Mouse (Mus musculus): ENCODE measurements around the gene Lamtor1. TPM values are rescaled to one million over a fixed set of nuclear protein-coding genes. Genes with fewer than 3 reads are reported as not detected.
"Not testable (repeated sequence)": the region's sequence is repeated elsewhere in the genome, so short reads cannot be mapped to it uniquely, and the experiment has no call there.

The Lamtor1 gene
- polyA plus RNA-seq, 1 experiment from 2014 or later, result 166 TPM

DNA sequence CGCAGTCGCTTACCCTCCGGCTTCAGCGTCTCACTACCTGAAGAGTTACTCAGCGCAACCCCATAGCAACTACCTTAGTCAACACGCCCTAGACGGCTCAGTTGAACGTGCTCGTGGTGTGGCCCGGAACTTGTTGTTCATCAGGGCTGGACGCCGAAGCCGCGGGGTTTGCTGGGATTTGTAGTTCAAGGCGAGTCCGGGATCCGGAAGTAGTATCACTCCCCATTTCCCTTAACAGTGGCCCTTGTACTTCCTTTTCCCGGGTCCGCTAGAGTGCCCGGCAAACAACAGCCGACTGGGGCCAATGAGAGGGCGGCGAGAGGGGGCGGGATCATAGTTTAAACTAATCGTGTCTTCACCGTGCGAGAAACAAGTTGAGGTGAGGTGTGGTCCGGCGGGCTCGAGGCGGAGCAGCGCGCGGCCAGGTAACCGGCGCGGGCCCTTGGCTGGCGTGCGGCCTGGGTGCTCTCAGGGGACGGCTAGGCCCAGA is 28.1 kb downstream of the Lamtor1 start, which contains the start of the genes Lrrc51 and Numa1:
TSS of gene Lrrc51 (minus strand) at position 145 of the 490 bp plus-strand sequence.
TSS of gene Numa1 (plus strand) at position 361 of the 490 bp plus-strand sequence.
- H3K9me3 ChIP-seq (replicated peaks), result no peaks in the 10 kb centered on the region
- H3K4me1 ChIP-seq, result peaks cover 20% of the 10 kb centered on the region; the same call in 1 of the 2 replicates
- no peaks in the 10 kb centered on the region for H3K36me3 ChIP-seq
- peak within 1 kb of the TSS; percentile 82 for H3K9ac ChIP-seq
- peak within 1 kb of the TSS; percentile 64 for H3K4me2 ChIP-seq (replicated peaks)
- peak within 1 kb of the TSS; percentile 88 for H3K27ac ChIP-seq (replicated peaks)
- H3K27me3 ChIP-seq, result no peaks in the 10 kb centered on the region
- peak within 1 kb of the TSS; percentile 91 for H3K4me3 ChIP-seq (replicated peaks)
- WGBS, result under 1% methylated on average over 40 of the region's 40 CpGs
- ATAC-seq (ENCODE audit: insufficient number of reproducible peaks, low FRiP score, low TSS enrichment, low read depth), result peak; percentile 97

DNA sequence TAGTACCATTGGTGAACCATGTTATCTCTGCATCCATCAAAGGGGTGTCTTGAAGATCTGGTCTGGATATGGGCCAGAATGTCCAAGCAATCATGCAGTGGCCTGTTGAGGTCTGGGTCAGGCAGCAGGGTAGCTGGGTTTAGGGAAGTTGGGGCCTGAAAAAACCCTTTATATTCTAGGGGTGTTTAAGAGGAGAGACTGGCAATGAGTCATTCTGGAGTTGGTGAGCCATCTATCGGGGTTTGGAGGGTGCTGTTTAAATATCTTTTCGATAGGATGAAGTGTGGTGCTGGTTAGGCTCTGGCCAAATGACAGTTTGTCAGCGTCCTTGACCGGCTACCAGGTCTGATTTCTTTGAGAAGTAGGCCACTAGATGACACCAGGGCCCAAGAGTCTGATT is 30.3 kb downstream of the Lamtor1 start:
- H3K4me3 ChIP-seq (replicated peaks), result no peak overlapping the region
- WGBS, result 91% methylated on average over 4 of the region's 4 CpGs
- no peak overlapping the region for H3K9ac ChIP-seq
- H3K4me2 ChIP-seq (replicated peaks), result no peak overlapping the region
- no peak for ATAC-seq (ENCODE audit: insufficient number of reproducible peaks, low FRiP score, low TSS enrichment, low read depth)
- no peaks in the 10 kb centered on the region for H3K9me3 ChIP-seq (replicated peaks)
- peaks cover 20% of the 10 kb centered on the region; the same call in 1 of the 2 replicates for H3K4me1 ChIP-seq
- no peaks in the 10 kb centered on the region for H3K36me3 ChIP-seq
- no peaks in the 10 kb centered on the region for H3K27me3 ChIP-seq
- H3K27ac ChIP-seq (replicated peaks), result no peak overlapping the region

DNA sequence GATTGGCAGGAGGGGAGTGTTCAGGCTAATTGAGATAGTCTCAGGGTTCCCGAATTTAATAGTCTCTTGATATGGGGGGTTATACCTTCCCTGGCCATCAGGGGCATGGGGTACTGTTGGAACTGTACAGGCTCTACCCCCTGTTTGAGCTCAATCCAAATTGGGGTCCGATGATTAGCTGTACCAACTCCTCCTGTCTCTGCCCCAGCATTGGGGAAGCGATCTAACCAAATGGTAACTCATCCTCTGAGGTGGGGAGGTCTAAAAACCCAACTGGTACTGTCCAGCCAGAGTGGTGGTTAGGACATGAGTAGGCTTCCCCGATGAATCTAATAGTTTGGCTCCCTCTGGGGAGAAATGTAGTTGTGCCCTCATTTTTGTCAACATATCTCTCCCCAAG is 31.3 kb downstream of the Lamtor1 start:
- no peak overlapping the region for H3K27ac ChIP-seq (replicated peaks)
- no peaks in the 10 kb centered on the region for H3K9me3 ChIP-seq (replicated peaks)
- ATAC-seq (ENCODE audit: insufficient number of reproducible peaks, low FRiP score, low TSS enrichment, low read depth), result no peak
- H3K4me3 ChIP-seq (replicated peaks), result no peak overlapping the region
- H3K9ac ChIP-seq, result no peak overlapping the region
- H3K27me3 ChIP-seq, result no peaks in the 10 kb centered on the region
- peaks cover 20% of the 10 kb centered on the region; the same call in 1 of the 2 replicates for H3K4me1 ChIP-seq
- no peaks in the 10 kb centered on the region for H3K36me3 ChIP-seq
- no peak overlapping the region for H3K4me2 ChIP-seq (replicated peaks)
- 95% methylated on average over 4 of the region's 4 CpGs for WGBS

DNA sequence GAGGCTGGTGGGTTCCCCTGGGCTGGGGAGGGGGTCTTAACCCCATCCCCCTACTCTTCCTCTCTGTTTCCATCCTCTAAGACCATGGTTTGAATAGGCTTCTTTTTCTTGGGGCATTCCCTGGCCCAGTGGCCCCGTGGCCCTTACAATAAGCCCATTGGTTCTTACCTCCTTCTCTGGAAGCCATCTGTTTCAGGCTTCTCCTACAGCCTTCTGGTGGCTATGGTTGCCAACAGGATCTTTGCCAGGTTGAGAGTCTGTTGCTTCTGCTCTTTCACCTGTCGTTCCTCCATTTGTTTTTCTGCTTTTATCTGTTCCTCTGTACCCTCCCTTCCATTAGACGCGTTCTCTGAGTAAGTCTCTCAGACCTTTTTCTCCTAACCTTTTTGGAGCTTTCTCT is 31.9 kb downstream of the Lamtor1 start:
- Histone ChIP-seq H3K27me3 (no peaks in the 10 kb centered on the region), H3K9me3 (replicated peaks) (no peaks in the 10 kb centered on the region), H3K36me3 (no peaks in the 10 kb centered on the region), H3K27ac (replicated peaks) (no peak overlapping the region), H3K4me3 (replicated peaks) (no peak overlapping the region), H3K4me1 (peaks cover 18% of the 10 kb centered on the region; the same call in 1 of the 2 replicates), H3K4me2 (replicated peaks) (no peak overlapping the region), H3K9ac (no peak overlapping the region)
- 91% methylated on average over 4 of the region's 4 CpGs for WGBS
- ATAC-seq (ENCODE audit: insufficient number of reproducible peaks, low FRiP score, low TSS enrichment, low read depth), result no peak

DNA sequence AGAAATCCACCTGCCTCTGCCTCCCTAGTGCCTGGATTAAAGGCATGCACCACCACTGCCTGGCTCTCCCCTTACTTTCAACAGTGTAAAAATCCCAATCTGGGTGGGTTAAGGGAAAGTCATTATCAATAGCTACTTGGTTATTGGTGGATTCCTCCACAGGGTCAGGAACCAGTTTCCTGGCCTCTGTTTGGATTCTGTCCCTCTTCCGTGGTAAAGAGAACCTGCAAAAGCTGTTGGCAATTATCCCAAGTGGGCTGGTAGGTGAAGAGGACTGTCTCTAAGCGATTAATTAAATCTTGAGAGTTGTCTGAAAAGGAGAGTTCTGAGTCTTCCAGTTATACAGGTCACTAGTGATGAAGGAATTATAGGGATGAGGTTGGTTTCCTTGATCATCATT is 32.6 kb downstream of the Lamtor1 start:
- Histone ChIP-seq H3K4me1 (peaks cover 15% of the 10 kb centered on the region; the same call in 1 of the 2 replicates), H3K9me3 (replicated peaks) (no peaks in the 10 kb centered on the region), H3K36me3 (no peaks in the 10 kb centered on the region), H3K4me2 (replicated peaks) (no peak overlapping the region), H3K9ac (no peak overlapping the region), H3K27ac (replicated peaks) (no peak overlapping the region), H3K27me3 (no peaks in the 10 kb centered on the region), H3K4me3 (replicated peaks) (no peak overlapping the region)
- 73% methylated on average over 2 of the region's 2 CpGs for WGBS
- no peak for ATAC-seq (ENCODE audit: insufficient number of reproducible peaks, low FRiP score, low TSS enrichment, low read depth)

DNA sequence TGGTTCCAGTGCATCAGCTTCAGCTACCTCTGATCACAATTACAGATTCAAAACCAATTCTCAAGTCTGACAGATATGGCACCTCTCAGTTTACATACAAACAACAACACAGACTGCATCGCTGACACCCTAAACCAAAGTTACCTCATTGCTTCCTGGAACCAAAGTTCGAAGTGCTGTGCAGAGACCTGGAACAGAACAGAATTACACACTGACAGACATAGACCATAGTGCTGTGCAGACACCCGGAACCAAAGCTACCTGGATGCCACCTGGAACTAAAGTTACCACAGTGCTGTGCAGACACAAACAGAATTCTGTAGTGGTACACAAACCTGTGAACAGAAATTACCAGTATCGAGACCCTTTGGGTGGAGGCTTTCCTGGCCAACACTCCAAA is 34.1 kb downstream of the Lamtor1 start:
- Histone ChIP-seq H3K9me3 (replicated peaks) (no peaks in the 10 kb centered on the region), H3K27me3 (no peaks in the 10 kb centered on the region), H3K4me2 (replicated peaks) (no peak overlapping the region), H3K4me1 (peaks cover 12% of the 10 kb centered on the region; the same call in 1 of the 2 replicates), H3K4me3 (replicated peaks) (no peak overlapping the region), H3K9ac (no peak overlapping the region), H3K27ac (replicated peaks) (no peak overlapping the region), H3K36me3 (no peaks in the 10 kb centered on the region)
- ATAC-seq (ENCODE audit: insufficient number of reproducible peaks, low FRiP score, low TSS enrichment, low read depth), result no peak
- WGBS, result 87% methylated on average over 4 of the region's 4 CpGs

DNA sequence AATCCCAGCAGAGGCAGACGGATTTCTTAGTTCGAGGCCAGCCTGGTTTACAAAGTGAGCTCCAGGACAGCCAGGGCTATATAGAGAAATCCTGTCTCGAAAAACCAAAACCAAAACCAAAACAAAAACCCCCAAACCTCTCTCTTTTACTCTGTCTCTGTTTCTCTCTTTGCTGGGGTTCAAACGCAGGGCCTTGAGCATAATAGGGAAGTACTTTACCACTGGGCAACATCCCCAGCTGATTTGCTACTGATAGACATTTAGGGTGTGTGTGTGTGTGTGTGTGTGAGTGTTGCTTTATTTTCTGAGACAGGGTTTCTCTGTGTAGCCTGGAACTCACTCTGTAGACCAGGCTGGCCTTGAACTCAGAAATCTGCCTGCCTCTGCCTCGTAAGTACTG is 43.3 kb downstream of the Lamtor1 start:
- H3K27me3 ChIP-seq; H3K36me3 ChIP-seq; H3K4me3 ChIP-seq (replicated peaks); H3K9me3 ChIP-seq (replicated peaks); H3K4me1 ChIP-seq; H3K27ac ChIP-seq (replicated peaks); ATAC-seq (ENCODE audit: insufficient number of reproducible peaks, low FRiP score, low TSS enrichment, low read depth); H3K9ac ChIP-seq; H3K4me2 ChIP-seq (replicated peaks): not testable (repeated sequence)
- 89% methylated on average over 5 of the region's 5 CpGs for WGBS

DNA sequence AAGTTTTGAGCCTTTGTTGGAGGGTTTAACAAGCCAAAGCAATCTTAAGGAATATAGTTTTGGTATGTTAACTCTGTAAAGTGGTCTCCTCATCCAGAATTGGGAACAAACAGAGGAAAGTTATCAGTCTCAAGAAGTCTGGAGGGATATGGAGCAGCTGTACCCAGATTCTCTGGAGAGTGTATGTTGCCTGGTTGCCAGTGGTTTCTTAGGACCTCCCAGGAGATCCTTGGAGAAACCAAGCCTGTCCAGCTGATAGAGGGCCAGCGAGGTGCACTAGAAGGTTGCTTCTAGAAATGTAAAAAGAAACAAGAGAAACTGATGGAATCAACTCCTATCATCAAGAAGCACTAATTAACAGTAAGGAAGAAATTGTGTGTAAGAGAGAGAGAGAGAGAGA is 45.9 kb downstream of the Lamtor1 start:
- ATAC-seq (ENCODE audit: insufficient number of reproducible peaks, low FRiP score, low TSS enrichment, low read depth), result no peak
- H3K4me1 ChIP-seq, result no peaks in the 10 kb centered on the region
- H3K4me3 ChIP-seq (replicated peaks), result no peak overlapping the region
- no peak overlapping the region for H3K4me2 ChIP-seq (replicated peaks)
- H3K36me3 ChIP-seq, result no peaks in the 10 kb centered on the region
- 71% methylated on average over 1 of the region's 1 CpGs for WGBS
- H3K9ac ChIP-seq, result no peak overlapping the region
- H3K9me3 ChIP-seq (replicated peaks), result no peaks in the 10 kb centered on the region
- 0 out of 2 replicates have a peak overlapping the region, but pooled peaks have one; percentile 51 for H3K27ac ChIP-seq (replicated peaks)
- no peaks in the 10 kb centered on the region for H3K27me3 ChIP-seq

DNA sequence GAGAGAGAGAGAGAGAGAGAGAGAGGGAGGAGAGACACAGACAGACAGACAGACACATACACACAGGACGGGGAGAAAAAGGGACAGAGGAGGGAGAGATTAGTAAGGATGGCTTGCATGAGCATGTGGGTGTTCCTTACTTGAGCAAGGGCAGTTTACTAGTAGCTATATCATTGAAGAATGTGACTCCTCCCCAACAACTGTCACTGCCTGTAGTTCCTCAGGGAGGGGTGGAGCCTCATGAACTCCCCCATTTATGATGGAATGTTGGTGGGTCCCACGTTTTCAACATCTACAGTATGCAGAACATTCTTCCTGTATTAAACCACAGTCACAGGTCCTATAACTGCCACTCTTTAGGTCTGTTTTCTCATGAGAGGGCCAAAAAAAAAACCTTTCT is 46.4 kb downstream of the Lamtor1 start:
- no peaks in the 10 kb centered on the region for H3K4me1 ChIP-seq
- no peak overlapping the region for H3K27ac ChIP-seq (replicated peaks)
- no peaks in the 10 kb centered on the region for H3K36me3 ChIP-seq
- ATAC-seq (ENCODE audit: insufficient number of reproducible peaks, low FRiP score, low TSS enrichment, low read depth), result no peak
- H3K4me3 ChIP-seq (replicated peaks), result no peak overlapping the region
- no peaks in the 10 kb centered on the region for H3K27me3 ChIP-seq
- H3K4me2 ChIP-seq (replicated peaks), result no peak overlapping the region
- no peaks in the 10 kb centered on the region for H3K9me3 ChIP-seq (replicated peaks)
- 32% methylated on average over 2 of the region's 2 CpGs for WGBS
- no peak overlapping the region for H3K9ac ChIP-seq

DNA sequence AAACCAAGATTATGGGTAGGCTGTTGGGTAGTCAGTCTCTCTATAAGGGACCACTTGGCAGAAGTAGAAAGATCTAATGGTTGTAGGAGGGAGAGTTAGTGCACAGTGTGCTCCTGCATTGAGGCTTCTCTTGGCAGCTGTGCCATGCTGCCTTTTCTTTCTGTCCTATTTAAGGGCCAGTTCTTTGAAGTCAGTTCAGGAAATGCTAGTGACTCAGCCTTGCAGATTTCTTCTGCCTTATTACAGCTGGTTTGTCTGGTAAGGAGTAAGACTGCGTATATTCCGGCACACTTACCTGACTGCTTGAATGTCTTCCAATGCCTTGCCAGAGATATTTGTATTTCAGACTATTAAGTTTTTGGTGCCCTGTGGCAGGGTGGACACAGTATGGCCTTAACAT is 48.5 kb downstream of the Lamtor1 start:
- no peak for ATAC-seq (ENCODE audit: insufficient number of reproducible peaks, low FRiP score, low TSS enrichment, low read depth)
- H3K4me2 ChIP-seq (replicated peaks), result no peak overlapping the region
- no peak overlapping the region for H3K27ac ChIP-seq (replicated peaks)
- no peak overlapping the region for H3K4me3 ChIP-seq (replicated peaks)
- WGBS, result 86% methylated on average over 2 of the region's 2 CpGs
- no peaks in the 10 kb centered on the region for H3K36me3 ChIP-seq
- H3K4me1 ChIP-seq, result no peaks in the 10 kb centered on the region
- H3K9me3 ChIP-seq (replicated peaks), result no peaks in the 10 kb centered on the region
- H3K9ac ChIP-seq, result no peak overlapping the region
- no peaks in the 10 kb centered on the region for H3K27me3 ChIP-seq

DNA sequence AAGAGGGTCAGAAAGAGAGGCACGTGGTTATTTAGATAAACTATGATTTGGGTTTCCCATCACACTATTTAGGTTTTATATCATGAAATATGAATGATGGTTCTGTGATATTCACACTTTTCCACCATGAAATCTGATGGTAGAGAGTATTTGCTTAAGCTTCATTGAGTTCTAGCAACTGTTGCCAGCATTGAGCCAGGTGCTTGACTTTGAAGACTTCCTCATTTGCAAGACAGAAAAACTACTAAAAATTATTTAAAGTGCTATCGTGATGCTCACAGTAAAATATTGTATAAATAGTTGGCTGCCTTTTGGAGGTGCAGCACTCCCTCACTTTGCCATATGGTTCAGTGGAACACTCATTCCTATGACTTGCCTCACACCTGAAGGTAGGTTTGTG is 49.6 kb downstream of the Lamtor1 start:
- ATAC-seq (ENCODE audit: insufficient number of reproducible peaks, low FRiP score, low TSS enrichment, low read depth), result no peak
- WGBS, result 95% methylated on average over 2 of the region's 2 CpGs
- H3K36me3 ChIP-seq, result no peaks in the 10 kb centered on the region

DNA sequence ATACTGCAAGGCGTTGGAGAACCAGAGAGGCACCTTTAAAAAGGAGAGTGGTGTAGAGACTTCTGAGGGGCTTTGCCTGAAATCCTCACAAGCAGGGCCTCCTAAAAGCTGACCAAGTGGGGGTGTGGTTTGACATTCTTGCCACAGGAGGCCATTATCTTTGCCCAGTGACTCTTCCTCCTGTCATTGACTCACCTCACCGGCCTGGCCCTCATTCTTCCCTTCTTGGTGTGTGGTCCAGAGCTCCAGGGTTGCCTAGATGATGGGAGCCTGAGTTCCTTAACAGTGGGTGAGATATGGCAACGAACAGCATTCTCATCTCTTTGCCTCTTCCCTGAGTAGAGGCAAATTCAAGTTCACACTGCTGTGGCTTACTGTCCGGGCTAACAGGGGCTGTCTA is 50.2 kb downstream of the Lamtor1 start:
- no peak for ATAC-seq (ENCODE audit: insufficient number of reproducible peaks, low FRiP score, low TSS enrichment, low read depth)
- WGBS, result 68% methylated on average over 4 of the region's 4 CpGs
- H3K9ac ChIP-seq, result no peak overlapping the region
- H3K36me3 ChIP-seq, result no peaks in the 10 kb centered on the region
- no peak overlapping the region for H3K27ac ChIP-seq (replicated peaks)
- no peak overlapping the region for H3K4me2 ChIP-seq (replicated peaks)
- no peaks in the 10 kb centered on the region for H3K4me1 ChIP-seq
- H3K4me3 ChIP-seq (replicated peaks), result no peak overlapping the region
- H3K27me3 ChIP-seq, result no peaks in the 10 kb centered on the region
- H3K9me3 ChIP-seq (replicated peaks), result no peaks in the 10 kb centered on the region

More for the DNA sequence above, 49.6 kb downstream of the Lamtor1 start:
- H3K4me1 ChIP-seq, result no peaks in the 10 kb centered on the region
- no peak overlapping the region for H3K4me3 ChIP-seq (replicated peaks)
- H3K27me3 ChIP-seq, result no peaks in the 10 kb centered on the region
- no peak overlapping the region for H3K27ac ChIP-seq (replicated peaks)
- H3K9ac ChIP-seq, result no peak overlapping the region
- no peaks in the 10 kb centered on the region for H3K9me3 ChIP-seq (replicated peaks)
- no peak overlapping the region for H3K4me2 ChIP-seq (replicated peaks)
